Mouse (Mus musculus) gastrocnemius, postnatal 10 days (tissue): ENCODE measurements around the gene Galc. TPM values are rescaled to one million over a fixed set of nuclear protein-coding genes. Genes with fewer than 3 reads are reported as not detected.

Source experiments
- DNase-seq: peaks from one replicate; pipeline ENCODE4 v3.0.0; 2021; ENCODE audit warnings: mixed read lengths
- total RNA-seq, 2 experiments: library from RNA; stranded (reverse); gene quantifications; 2 replicates each; pipeline ENCODE4 v1.2.3; 2021

Gene Galc
- total RNA-seq, 2 experiments from 2014 or later: 3.5 to 4.4 TPM

DNA sequence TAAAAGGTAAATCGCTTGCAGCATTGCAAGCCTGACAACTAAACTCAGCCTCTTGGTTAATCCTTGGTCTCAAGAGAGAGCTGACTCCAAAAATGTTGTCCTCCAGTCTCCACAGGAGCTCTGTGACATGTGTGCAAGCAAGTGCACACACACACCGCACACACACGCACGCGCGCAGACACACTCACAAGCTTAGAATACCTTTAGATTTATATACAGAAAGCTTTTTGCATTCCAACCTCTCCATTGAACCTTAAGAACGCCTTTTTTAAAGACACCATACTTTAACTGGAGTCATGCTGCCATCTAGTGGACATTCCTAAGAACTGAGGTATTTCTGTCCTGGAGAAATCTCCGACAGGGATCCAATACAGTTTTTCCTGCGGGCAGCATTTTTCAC lies 77.5 kb downstream of the Galc start:
- DNase-seq: peak; percentile 5

DNA sequence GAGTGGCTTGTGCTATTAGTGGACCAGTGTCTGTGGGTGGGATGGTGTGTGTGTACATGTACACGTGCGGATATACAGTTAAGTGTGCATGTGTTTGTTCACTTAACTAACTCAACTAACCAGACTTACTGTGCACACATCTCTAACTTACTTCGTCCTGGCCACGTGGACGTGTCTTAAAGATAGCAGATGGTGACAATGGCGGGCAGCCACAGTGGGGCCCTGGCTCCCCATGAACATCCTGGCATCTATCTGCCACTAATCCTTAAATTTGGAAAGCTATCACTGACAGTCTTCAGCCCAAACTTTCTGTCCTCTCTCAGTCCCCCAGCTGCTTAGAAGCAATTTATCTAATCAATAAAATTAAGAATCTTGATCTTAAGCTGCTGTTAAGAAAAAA lies 78.5 kb downstream of the Galc start:
- no peak for DNase-seq

DNA sequence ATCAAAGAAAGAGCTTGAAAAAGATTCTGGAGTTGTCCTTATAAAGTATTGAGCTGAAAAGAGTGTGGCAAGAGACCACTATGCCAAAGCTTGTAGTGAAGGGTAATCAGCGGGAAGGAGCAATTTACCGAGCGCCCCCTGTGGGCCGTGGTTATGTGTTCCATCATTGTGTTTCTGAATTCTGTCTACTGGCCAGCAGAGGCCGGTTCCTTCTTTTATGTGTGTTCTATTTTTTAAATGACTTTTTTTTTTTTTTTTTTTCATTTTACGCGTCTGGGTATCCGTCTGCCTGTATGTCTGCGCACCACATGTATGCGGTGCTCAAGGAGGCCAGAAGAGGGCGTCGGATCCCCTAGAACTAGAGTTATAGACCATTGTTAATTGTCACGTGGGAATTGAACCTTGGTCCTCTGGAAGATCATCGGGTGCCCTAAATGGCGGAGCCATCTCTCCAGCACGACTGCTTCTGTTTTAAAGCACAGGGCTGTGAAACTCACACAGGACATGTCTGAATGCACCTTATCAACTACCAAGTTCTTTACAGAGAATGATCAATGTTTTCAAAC lies 78.9 kb downstream of the Galc start:
- DNase-seq: no peak

DNA sequence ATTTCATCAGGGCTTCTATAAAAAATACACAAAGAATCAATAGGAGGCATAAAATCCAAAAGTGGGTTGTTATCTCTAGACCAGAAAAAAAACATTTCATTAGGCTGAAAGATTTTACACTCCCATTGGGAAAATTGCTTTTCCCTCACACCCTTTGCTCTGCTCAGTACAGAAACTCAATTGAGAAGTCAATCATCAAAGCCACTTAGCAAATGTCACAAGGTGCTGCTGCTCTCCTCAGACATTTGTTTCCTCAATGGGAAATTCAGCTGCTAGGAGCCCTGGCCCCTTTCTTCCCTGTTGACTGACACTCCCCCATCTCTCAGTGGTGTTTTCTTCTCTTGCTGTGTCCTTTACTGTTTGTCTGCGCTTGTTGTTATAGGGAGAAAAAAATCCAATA lies 79.8 kb downstream of the Galc start:
- DNase-seq: no peak

DNA sequence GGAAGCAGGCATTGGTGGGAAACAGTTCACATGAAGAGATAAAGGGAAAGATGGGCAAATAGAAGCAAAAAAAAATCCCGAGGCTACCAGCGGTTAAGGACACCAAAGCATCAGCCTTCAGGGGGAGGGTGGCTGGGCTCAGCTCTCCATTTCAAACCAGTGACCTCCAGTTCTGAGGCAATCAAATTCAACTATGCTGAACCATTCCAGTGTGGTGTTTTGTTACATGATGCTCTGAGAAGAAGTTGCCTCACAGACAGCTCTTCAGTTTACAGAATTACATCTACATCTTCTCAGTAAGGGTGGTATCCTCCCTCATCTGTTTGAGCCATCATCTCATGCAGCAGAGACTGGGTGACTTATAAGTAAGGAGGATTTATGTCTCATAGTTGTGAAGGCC lies 82.6 kb downstream of the Galc start:
- no peak for DNase-seq

DNA sequence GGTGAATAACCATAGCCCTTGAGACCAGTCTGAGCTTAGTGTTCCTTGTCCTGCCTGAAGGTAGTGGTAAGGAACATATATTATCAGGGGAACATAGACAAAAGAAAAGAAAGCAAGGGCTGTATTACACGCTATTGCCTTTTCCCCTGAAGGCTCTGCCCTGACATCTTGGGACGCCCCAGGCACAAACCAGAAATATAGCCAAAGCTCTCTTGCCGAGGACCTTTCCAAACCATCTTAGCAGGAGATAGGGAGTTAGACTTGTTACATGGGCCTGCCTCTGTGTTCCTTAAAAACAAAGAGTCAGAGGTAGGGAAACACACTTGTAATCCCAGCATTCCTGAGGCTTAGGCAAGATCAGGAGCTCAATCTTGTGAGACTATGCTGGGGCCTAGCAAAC lies 97.4 kb downstream of the Galc start:
- DNase-seq: no peak

DNA sequence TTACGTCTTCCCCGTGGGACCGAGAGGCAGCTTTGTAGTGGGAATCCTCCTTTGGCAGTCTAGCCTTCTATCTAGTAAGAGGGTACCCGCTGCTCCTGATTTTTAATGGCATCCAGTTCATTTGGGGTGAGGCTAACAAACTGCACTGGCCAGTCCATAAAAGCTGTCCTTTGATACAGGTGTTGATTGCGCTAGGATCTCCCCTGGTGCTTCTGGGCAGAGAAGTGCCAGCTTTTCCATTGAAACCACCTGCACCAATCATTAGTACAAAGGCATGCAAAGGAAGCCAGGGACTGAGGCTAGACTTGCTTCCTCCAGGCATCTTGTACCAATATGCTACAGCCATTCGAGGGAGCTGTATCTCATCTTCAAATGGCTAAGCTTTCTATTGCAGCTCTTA lies 98.4 kb downstream of the Galc start:
- DNase-seq: no peak

Other genes starting within 250 kb of the Galc start
- gene Gpr65, start 9.2 kb upstream of the Galc start, total RNA-seq: under 1 TPM; 0.36 to 0.54 TPM